Mouse (Mus musculus): Measurements from ENCODE around the gene Nop10. TPM values are rescaled to one million over a fixed set of nuclear protein-coding genes. Genes with fewer than 3 reads are reported as not detected.

Gene Nop10
- polyA plus RNA-seq (2015; fragmentation: Nextera tagmentation; extraction: Ambion mirVana) = 163 and 172 TPM in 2 replicates

DNA sequence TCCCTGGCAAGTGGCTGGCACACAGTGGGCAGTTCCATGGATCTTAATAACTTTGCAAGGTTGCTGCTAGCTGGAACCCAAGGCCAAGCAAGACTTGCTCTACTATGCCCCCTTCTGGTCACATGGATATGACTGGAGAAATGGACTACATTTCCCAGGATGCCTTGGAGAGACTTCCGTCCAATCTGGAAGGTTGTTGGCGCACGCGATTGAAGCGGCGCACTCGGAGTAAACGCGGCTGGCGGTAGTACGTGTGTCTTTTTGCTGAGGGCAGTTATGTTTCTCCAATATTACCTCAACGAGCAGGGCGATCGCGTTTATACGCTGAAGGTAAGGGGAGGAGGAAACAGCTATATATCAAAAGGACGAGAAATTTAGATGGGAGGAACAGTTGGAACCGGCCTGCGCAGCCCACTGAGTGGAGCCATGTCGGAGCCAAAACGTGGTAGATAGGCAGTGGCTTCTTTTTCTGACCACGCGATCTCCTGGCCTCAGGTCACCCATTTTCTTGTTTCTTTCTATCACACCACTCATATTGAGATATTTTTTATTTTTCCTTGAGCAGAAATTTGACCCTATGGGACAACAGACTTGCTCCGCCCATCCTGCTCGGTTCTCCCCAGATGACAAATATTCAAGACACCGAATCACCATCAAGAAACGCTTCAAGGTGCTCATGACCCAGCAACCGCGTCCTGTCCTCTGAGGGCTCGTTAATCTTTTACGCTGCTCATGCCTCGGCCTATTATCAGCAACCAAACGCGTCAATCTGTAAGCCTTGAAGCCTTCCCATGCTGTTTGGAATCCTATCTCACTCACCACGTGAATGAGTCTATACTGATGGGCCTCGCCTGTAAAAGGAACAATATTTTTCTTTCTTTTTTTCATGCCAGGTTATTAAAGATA lies at the start of gene Nop10:
Gene Nop10 (plus strand): TSS at position 179 of the 906 bp plus-strand sequence.
- Histone ChIP-seq H3K4me3 (peak within 1 kb of the TSS; percentile 64), H3K4me1 (replicated peaks) (peaks cover 26% of the 10 kb centered on the region), H3K9me3 (no peaks in the 10 kb centered on the region), H3K36me3 (no peaks in the 10 kb centered on the region), H3K4me2 (peak within 1 kb of the TSS; percentile 72), H3K27me3 (no peaks in the 10 kb centered on the region), H3K27ac (replicated peaks) (peak within 1 kb of the TSS; percentile 77), H3K9ac (peak within 1 kb of the TSS; percentile 74)
- WGBS = under 1% methylated on average over 36 of the region's 36 CpGs
- ATAC-seq (ENCODE audit: low read depth) = peak; percentile 57

DNA sequence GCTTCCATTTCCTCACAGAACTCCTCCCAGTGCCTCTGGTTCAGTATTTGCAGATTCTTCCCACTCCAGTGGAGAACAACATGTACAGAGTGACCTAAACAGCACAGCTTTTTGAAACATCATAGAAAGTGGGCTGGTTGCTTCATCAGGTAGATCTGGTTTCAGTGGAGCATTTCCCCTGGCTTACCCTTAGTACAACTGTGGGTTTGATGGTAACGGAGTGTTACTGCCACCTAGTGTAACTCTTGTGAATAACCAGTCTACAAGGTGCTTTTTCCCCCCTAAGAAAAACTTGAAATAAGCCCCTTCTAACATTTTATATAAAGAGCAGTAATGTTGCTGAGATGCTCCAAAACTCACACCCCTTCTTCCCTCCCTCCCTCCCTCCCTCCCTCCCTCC lies 45.7 kb upstream of the Nop10 start:
- Histone ChIP-seq H3K27ac (replicated peaks) (no peak overlapping the region), H3K9ac (no peak overlapping the region), H3K9me3 (no peaks in the 10 kb centered on the region), H3K4me2 (no peak overlapping the region), H3K4me3 (no peak overlapping the region), H3K27me3 (no peaks in the 10 kb centered on the region), H3K36me3 (no peaks in the 10 kb centered on the region), H3K4me1 (replicated peaks) (no peaks in the 10 kb centered on the region)
- WGBS = 11% methylated on average over 1 of the region's 1 CpGs
- peak; percentile 65; the same call in 1 of the 2 replicates for ATAC-seq (ENCODE audit: low read depth)

DNA sequence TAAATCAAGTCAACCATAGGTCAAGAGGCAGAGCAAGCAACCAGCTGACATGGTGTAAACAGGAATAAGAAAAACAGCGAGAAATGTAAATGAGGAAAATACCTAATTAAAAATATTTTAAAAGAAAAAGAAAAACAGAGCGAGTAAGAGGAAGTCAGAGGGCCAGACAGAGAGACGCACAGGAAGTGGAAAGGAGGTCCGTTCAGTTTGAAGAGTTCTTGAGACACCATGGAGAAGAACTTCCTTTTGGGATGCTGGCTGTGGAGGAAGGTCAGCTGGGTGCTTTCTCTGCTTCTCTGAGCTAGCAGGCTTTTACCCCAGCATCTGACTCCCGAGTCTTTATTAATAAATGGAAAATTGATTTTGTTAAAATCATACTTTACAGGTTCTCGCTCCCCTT lies 44.1 kb upstream of the Nop10 start:
- H3K27me3 ChIP-seq = no peaks in the 10 kb centered on the region
- H3K9ac ChIP-seq = no peak overlapping the region
- H3K4me3 ChIP-seq = no peak overlapping the region
- no peak overlapping the region for H3K4me2 ChIP-seq
- WGBS = 82% methylated on average over 6 of the region's 6 CpGs
- ATAC-seq (ENCODE audit: low read depth) = no peak
- H3K27ac ChIP-seq (replicated peaks) = no peak overlapping the region
- no peaks in the 10 kb centered on the region for H3K4me1 ChIP-seq (replicated peaks)
- H3K36me3 ChIP-seq = no peaks in the 10 kb centered on the region
- no peaks in the 10 kb centered on the region for H3K9me3 ChIP-seq

DNA sequence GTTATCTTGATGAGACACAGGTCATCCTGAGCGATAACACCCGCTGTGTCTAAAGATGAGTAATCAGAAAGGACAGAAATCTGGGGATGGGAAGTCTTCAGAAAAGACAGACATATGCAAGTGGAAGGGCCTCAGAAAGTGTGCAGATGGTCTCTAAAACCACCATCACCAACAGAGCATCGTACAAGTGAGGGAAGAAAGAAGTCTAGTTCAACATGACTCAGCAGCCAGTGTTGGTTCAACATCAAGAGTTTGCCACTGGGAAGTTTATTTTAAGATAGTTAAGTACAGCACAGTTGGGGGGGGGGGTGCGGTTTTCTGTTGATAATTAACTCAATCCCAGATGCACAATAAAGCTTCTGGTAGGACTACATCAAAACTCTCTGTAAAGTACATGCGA lies 40.8 kb upstream of the Nop10 start:
- no peak overlapping the region for H3K9ac ChIP-seq
- H3K4me2 ChIP-seq = no peak overlapping the region
- H3K4me1 ChIP-seq (replicated peaks) = no peaks in the 10 kb centered on the region
- no peak for ATAC-seq (ENCODE audit: low read depth)
- H3K27me3 ChIP-seq = no peaks in the 10 kb centered on the region
- no peak overlapping the region for H3K4me3 ChIP-seq
- 92% methylated on average over 5 of the region's 5 CpGs for WGBS
- no peak overlapping the region for H3K27ac ChIP-seq (replicated peaks)
- H3K36me3 ChIP-seq = no peaks in the 10 kb centered on the region
- no peaks in the 10 kb centered on the region for H3K9me3 ChIP-seq

DNA sequence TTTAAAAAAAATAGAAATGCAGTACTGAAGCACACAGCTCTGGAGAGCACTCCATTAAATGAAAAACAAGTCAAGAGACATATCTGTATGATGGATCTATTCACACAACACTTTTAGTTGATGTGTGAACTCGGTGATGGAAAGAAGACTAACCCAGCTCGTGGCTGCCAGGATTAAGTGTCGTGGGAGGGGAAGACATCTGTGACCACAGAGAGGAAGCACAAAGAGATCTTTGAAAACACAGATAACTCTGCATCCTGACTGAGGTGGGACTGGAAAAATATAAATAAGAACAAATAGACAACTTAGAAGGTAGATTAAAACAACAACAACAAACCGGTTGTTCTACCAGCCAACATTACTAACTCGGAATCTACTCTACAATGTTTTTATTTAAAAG lies 39.1 kb upstream of the Nop10 start:
- no peaks in the 10 kb centered on the region for H3K9me3 ChIP-seq
- no peaks in the 10 kb centered on the region for H3K4me1 ChIP-seq (replicated peaks)
- 80% methylated on average over 5 of the region's 5 CpGs for WGBS
- no peak overlapping the region for H3K4me2 ChIP-seq
- no peaks in the 10 kb centered on the region for H3K27me3 ChIP-seq
- H3K9ac ChIP-seq = no peak overlapping the region
- no peaks in the 10 kb centered on the region for H3K36me3 ChIP-seq
- ATAC-seq (ENCODE audit: low read depth) = no peak
- H3K4me3 ChIP-seq = no peak overlapping the region
- H3K27ac ChIP-seq (replicated peaks) = no peak overlapping the region

DNA sequence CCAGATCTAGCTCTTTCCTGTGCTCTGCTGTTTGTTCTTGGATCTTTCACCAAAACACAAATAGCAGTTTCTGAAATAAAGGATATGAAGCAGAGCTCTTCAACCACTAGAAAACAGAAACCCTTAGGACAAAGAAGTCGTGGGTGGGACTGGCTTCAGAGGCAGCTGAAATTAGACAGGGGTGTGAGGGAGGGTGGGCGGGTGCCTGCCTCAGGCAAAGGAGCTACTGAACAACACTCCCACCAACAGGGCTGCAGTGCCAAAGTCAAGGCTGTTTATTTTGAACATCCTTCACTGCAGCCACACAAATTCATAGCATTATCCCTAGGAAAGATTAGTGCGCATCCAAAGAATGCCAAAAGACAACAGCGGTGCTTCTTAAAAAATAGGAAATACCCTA lies 37.4 kb upstream of the Nop10 start:
- Histone ChIP-seq H3K9ac (no peak overlapping the region), H3K4me1 (replicated peaks) (no peaks in the 10 kb centered on the region), H3K36me3 (no peaks in the 10 kb centered on the region), H3K4me3 (no peak overlapping the region), H3K9me3 (no peaks in the 10 kb centered on the region), H3K27me3 (no peaks in the 10 kb centered on the region), H3K4me2 (no peak overlapping the region), H3K27ac (replicated peaks) (no peak overlapping the region)
- 64% methylated on average over 4 of the region's 4 CpGs for WGBS
- no peak for ATAC-seq (ENCODE audit: low read depth)

DNA sequence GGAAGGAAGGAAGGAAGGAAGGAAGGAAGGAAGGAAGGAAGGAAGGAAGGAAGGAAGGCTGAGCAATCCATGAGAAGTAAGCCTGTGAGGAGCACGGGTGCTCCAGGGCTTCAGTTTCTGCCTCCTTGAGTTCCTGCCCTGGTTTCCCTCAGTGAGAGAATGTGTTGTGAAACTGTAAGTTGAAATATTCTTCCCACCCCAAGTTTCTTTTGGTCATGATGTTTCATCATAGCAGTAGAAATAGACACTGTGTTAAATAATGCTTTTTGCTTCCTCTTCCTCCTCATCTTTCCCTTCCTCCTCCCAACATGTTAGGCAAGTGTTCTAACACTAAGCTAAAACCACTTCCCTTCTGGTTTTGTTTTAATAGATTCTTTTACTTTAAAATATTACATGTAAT lies 29.1 kb upstream of the Nop10 start:
- ATAC-seq (ENCODE audit: low read depth) = no peak
- no peaks in the 10 kb centered on the region for H3K9me3 ChIP-seq
- WGBS = 71% methylated on average over 1 of the region's 1 CpGs
- H3K36me3 ChIP-seq = no peaks in the 10 kb centered on the region
- H3K4me1 ChIP-seq (replicated peaks) = no peaks in the 10 kb centered on the region
- no peak overlapping the region for H3K9ac ChIP-seq
- H3K27ac ChIP-seq (replicated peaks) = no peak overlapping the region
- H3K4me2 ChIP-seq = no peak overlapping the region
- no peak overlapping the region for H3K4me3 ChIP-seq
- no peaks in the 10 kb centered on the region for H3K27me3 ChIP-seq

DNA sequence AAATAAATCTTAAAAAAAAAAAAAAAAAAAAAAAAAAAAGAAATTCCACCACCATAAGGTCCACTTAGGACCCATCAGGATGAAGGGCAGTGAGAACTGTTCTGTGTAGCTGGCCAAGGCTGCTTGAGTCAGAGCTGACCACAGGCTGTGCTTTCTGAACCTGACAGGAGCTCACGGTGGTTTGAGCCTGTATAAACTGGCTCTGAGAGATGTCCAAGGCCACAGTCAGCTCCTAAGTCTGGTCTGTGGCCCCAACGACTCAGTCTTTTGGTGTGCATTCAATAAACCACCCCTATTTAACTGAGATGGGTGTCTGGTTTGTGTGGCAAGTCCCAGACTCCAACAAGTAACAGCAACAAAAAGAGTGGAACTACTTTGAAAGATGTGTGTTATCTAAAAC lies 25.1 kb upstream of the Nop10 start:
- no peak overlapping the region for H3K27ac ChIP-seq (replicated peaks)
- H3K9ac ChIP-seq = no peak overlapping the region
- no peak overlapping the region for H3K4me3 ChIP-seq
- H3K36me3 ChIP-seq = no peaks in the 10 kb centered on the region
- no peaks in the 10 kb centered on the region for H3K9me3 ChIP-seq
- H3K27me3 ChIP-seq = peaks cover 7% of the 10 kb centered on the region; the same call in 1 of the 2 replicates
- WGBS = 86% methylated on average over 2 of the region's 2 CpGs
- ATAC-seq (ENCODE audit: low read depth) = no peak
- no peak overlapping the region for H3K4me2 ChIP-seq
- H3K4me1 ChIP-seq (replicated peaks) = peaks cover 12% of the 10 kb centered on the region

DNA sequence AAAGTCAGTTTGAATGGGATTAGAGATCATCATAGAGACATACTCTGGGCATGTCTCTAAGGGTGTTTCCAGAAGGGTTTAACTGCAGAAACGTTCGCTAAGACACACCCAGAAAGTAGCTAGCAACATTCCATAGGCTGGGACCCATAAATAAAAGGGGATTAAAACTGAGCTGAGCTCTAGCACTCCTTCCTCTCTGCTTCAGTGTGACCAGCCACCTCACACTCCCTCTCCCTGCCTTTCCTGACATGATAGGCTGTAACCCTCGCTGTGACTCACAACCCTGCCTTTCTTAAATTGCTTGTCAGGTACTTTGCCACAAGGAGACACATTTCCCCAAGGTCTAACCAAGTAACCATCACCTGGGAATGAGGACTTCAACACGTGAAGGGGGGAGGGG lies 23.7 kb upstream of the Nop10 start:
- Histone ChIP-seq H3K4me2 (no peak overlapping the region), H3K27ac (replicated peaks) (no peak overlapping the region), H3K4me3 (no peak overlapping the region), H3K27me3 (peaks cover 7% of the 10 kb centered on the region; the same call in 1 of the 2 replicates), H3K36me3 (no peaks in the 10 kb centered on the region), H3K9me3 (no peaks in the 10 kb centered on the region), H3K9ac (no peak overlapping the region), H3K4me1 (replicated peaks) (peaks cover 12% of the 10 kb centered on the region)
- no peak for ATAC-seq (ENCODE audit: low read depth)
- 11% methylated on average over 4 of the region's 4 CpGs for whole genome bisulfite sequencing

DNA sequence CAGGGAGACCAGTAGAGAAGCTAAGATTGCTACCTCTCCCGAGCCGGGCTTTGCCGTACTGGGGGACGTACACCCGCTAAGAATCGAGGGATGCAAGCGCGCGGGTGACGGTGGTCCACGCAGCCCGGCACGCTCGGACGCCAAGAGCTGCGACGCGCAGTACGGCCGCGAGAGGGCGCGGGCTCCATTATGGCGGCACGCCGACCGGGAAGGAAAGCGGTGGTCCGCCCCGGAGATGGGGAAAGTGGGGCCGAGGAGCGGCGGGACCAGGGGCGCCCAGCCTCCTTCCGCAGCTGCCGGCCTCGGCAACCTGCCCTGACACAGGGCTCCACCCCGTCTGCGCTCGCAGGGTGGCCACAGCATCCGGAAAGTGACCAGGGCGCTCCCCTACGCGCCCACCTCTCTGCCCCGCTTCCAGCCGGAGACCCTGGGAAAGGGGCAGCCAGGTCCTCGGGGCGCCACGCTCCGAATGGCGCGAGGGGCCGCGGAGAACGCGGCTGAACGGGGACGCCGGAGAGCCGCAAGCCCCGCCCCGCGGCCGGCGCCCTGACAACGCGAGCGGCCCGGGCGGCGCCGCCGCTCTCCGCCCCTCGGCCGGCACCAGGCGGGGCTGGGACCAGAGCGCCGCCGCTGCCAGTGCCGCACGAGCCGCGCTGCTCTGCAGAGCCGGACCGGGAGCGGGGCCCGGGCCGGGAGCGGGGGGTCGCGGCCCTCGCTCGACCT lies 22.4 kb upstream of the Nop10 start, which contains the start of gene Lpcat4:
Gene Lpcat4 (plus strand): TSS at position 257 of the 723 bp plus-strand sequence.
- H3K36me3 ChIP-seq = peaks cover 13% of the 10 kb centered on the region
- H3K4me3 ChIP-seq = peak within 1 kb of the TSS; percentile 81
- H3K27ac ChIP-seq (replicated peaks) = peak within 1 kb of the TSS; percentile 98
- H3K4me1 ChIP-seq (replicated peaks) = peaks cover 12% of the 10 kb centered on the region
- peaks cover 7% of the 10 kb centered on the region; the same call in 1 of the 2 replicates for H3K27me3 ChIP-seq
- no peaks in the 10 kb centered on the region for H3K9me3 ChIP-seq
- H3K9ac ChIP-seq = peak within 1 kb of the TSS; percentile 91
- ATAC-seq (ENCODE audit: low read depth) = peak; percentile 91
- under 1% methylated on average over 93 of the region's 94 CpGs for WGBS
- peak within 1 kb of the TSS; percentile 82 for H3K4me2 ChIP-seq

DNA sequence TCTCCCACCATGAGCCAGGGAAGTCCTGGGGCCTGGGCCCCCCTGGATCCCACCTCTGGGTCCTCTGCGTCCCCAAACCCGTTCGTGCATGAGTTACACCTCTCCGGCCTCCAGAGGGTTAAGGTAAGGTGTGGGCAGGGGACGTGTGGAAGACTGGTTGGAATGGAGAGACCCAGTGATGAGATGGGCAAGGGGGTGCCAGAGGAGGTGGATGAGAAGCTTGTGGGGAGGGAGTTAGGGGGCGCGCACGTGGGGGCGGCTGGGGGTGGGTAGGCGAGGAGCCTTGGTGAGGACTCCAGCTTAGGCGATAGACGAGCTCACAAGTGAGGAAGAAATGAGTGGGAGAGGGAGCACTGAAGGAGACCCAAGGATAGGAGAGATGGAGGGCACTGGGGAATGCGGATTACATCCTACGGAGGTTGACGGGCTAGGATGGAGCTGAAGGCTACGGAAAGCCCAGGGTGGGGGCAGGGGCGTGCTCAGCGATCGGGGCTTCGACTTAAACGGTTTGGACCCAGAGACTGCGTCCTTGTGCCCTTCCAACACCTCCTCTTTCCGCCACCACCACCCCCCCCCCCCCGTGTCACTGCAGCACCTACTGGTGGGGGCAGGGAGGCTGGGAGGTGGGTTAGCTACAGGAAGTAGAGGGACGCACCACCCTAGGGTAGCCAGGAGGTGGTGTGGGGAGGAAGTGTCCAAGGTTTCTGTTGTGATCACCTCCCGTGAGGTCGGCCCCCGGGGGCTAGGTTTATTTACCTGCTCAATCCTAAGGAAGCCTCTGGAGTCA lies 21.6 kb upstream of the Nop10 start:
- H3K27ac ChIP-seq (replicated peaks) = peak overlapping the region; percentile 98
- H3K4me3 ChIP-seq = peak overlapping the region; percentile 81
- peak overlapping the region; percentile 82 for H3K4me2 ChIP-seq
- peak; percentile 78 for ATAC-seq (ENCODE audit: low read depth)
- peaks cover 7% of the 10 kb centered on the region; the same call in 1 of the 2 replicates for H3K27me3 ChIP-seq
- peak overlapping the region; percentile 91 for H3K9ac ChIP-seq
- H3K9me3 ChIP-seq = no peaks in the 10 kb centered on the region
- 0% methylated on average over 28 of the region's 28 CpGs for WGBS
- peaks cover 12% of the 10 kb centered on the region for H3K4me1 ChIP-seq (replicated peaks)
- H3K36me3 ChIP-seq = peaks cover 21% of the 10 kb centered on the region
